Mouse (Mus musculus) cortical plate, adult 2 months (tissue): ENCODE results near the gene Utp18.

Experiments used
- CTCF ChIP-seq: fragments of 200-500 bp; IDR thresholded peaks from 2 replicates; pipeline ENCODE4 v1.5.1; 2011; ENCODE audit warnings: mild to moderate bottlenecking, control low read depth, low read length; ENCODE audit not compliant: insufficient read depth; ENCODE audit errors: extremely low read depth
- POLR2A ChIP-seq: fragments of 200-500 bp; IDR thresholded peaks from 2 replicates; pipeline ENCODE4 v1.6.1; 2011; ENCODE audit warnings: mild to moderate bottlenecking, low read length, control low read depth; ENCODE audit not compliant: insufficient read depth; ENCODE audit errors: extremely low read depth

- TF ChIP-seq POLR2A (peak; percentile 46; the same call in 1 of the 2 replicates), CTCF (no peak)
Measured at GRCm38 (mm10) chr11:93885572-93886410, at the start of gene Utp18, which contains the start of gene Mbtd1.
